Mouse (Mus musculus) liver, embryonic 13.5 days (tissue): ENCODE results near the gene Slc25a35. TPM values are rescaled to one million over a fixed set of nuclear protein-coding genes. Genes with fewer than 3 reads are reported as not detected.
A peak's percentile ranks its signal among the peaks of the same experiment; 100 is the strongest.

Experiments
- ATAC-seq: fragments of 200-750 bp; cut with Nextera tagmentation; 2 replicates; pipeline ENCODE4 v1.8.0; 2017; ENCODE audit warnings: low read depth, mild to moderate bottlenecking, moderate number of reproducible peaks, moderate library complexity
- DNase-seq: peaks from one replicate; pipeline ENCODE4 v3.0.0; 2022
- H3K27ac ChIP-seq: fragments of 300-500 bp; sonication (generic); 2 replicates; pipeline ENCODE4 v1.5.1; 2015; ENCODE audit warnings: moderate library complexity, mild to moderate bottlenecking, inconsistent platforms
- H3K27me3 ChIP-seq: fragments of 300-500 bp; sonication (generic); 2 replicates; pipeline ENCODE4 v1.6.1; 2015; ENCODE audit warnings: mild to moderate bottlenecking, inconsistent platforms
- H3K36me3 ChIP-seq: fragments of 300-500 bp; sonication (generic); 2 replicates; pipeline ENCODE4 v1.6.1; 2015; ENCODE audit warnings: mild to moderate bottlenecking, inconsistent platforms
- H3K4me1 ChIP-seq: fragments of 300-500 bp; sonication (generic); replicated peaks from 2 replicates; pipeline ENCODE4 v1.6.1; 2015; ENCODE audit warnings: inconsistent platforms
- H3K4me2 ChIP-seq: fragments of 300-500 bp; sonication (generic); 2 replicates; pipeline ENCODE4 v1.6.1; 2015; ENCODE audit warnings: inconsistent platforms, mild to moderate bottlenecking, moderate library complexity
- H3K4me3 ChIP-seq: fragments of 300-500 bp; sonication (generic); replicated peaks from 2 replicates; pipeline ENCODE4 v1.5.1; 2015; ENCODE audit warnings: mild to moderate bottlenecking, inconsistent platforms
- H3K9ac ChIP-seq: fragments of 300-500 bp; sonication (generic); 2 replicates; pipeline ENCODE4 v1.6.1; 2015; ENCODE audit warnings: mild to moderate bottlenecking, inconsistent platforms
- H3K9me3 ChIP-seq: fragments of 300-500 bp; sonication (generic); replicated peaks from 2 replicates; pipeline ENCODE4 v1.6.1; 2016; ENCODE audit warnings: inconsistent platforms
- WGBS: fragments of 180-500 bp; shearing (Covaris S2); methylation state at CpG from one replicate; pipeline ENCODE4 v1.1.7; 2015; ENCODE audit not compliant: insufficient replicate concordance; 5-methylcytosine and 5-hydroxymethylcytosine counted together
- polyA plus RNA-seq: library from polyadenylated mRNA; unstranded; fragments of >200 nt; fragmentation: Nextera tagmentation; extraction: Ambion mirVana; gene quantifications from 2 replicates; pipeline ENCODE4 v1.2.1, GENCODE M21; 2015

Slc25a35 gene
- polyA plus RNA-seq, 1 experiment from 2014 or later, result 0.47 TPM

GRCm38 (mm10) chr11:68945245-68945644 lies 22.7 kb upstream of the Slc25a35 start:
- no peak overlapping the region for H3K4me3 ChIP-seq
- peaks cover 11% of the 10 kb centered on the region; the same call in 1 of the 2 replicates for H3K27me3 ChIP-seq
- peaks cover 4% of the 10 kb centered on the region; the same call in 1 of the 2 replicates for H3K4me1 ChIP-seq
- H3K27ac ChIP-seq, result no peak overlapping the region
- WGBS, result 53% methylated on average over 2 of the region's 2 CpGs
- no peak overlapping the region for H3K9ac ChIP-seq
- H3K9me3 ChIP-seq, result no peaks in the 10 kb centered on the region
- H3K4me2 ChIP-seq, result no peak overlapping the region
- H3K36me3 ChIP-seq, result no peaks in the 10 kb centered on the region
- ATAC-seq, result no peak
- no peak for DNase-seq

GRCm38 (mm10) chr11:68946001-68946400 lies 21.9 kb upstream of the Slc25a35 start:
- no peak overlapping the region for H3K4me3 ChIP-seq
- no peaks in the 10 kb centered on the region for H3K4me1 ChIP-seq
- peaks cover 13% of the 10 kb centered on the region; the same call in 1 of the 2 replicates for H3K27me3 ChIP-seq
- no peaks in the 10 kb centered on the region for H3K36me3 ChIP-seq
- H3K9me3 ChIP-seq, result no peaks in the 10 kb centered on the region
- H3K4me2 ChIP-seq, result no peak overlapping the region
- no peak for DNase-seq
- 72% methylated on average over 4 of the region's 4 CpGs for WGBS
- no peak overlapping the region for H3K9ac ChIP-seq
- H3K27ac ChIP-seq, result no peak overlapping the region
- ATAC-seq, result no peak

GRCm38 (mm10) chr11:68946806-68947440 lies 21.0 kb upstream of the Slc25a35 start:
- no peak overlapping the region for H3K4me3 ChIP-seq
- no peak for ATAC-seq
- no peak overlapping the region for H3K9ac ChIP-seq
- 48% methylated on average over 16 of the region's 16 CpGs for whole genome bisulfite sequencing
- DNase-seq, result no peak
- H3K27me3 ChIP-seq, result peaks cover 22% of the 10 kb centered on the region
- H3K4me1 ChIP-seq, result no peaks in the 10 kb centered on the region
- no peaks in the 10 kb centered on the region for H3K9me3 ChIP-seq
- H3K4me2 ChIP-seq, result no peak overlapping the region
- no peak overlapping the region for H3K27ac ChIP-seq
- no peaks in the 10 kb centered on the region for H3K36me3 ChIP-seq

- no peak overlapping the region for H3K27ac ChIP-seq
- H3K9me3 ChIP-seq, result no peaks in the 10 kb centered on the region
- H3K4me3 ChIP-seq, result no peak overlapping the region
- 45% methylated on average over 12 of the region's 12 CpGs for WGBS
- H3K4me2 ChIP-seq, result no peak overlapping the region
- H3K27me3 ChIP-seq, result peaks cover 27% of the 10 kb centered on the region
- no peak overlapping the region for H3K9ac ChIP-seq
- no peaks in the 10 kb centered on the region for H3K4me1 ChIP-seq
- H3K36me3 ChIP-seq, result no peaks in the 10 kb centered on the region
- ATAC-seq (no peak), DNase-seq (no peak)
Observed at GRCm38 (mm10) chr11:68947542-68947993, 20.4 kb upstream of the Slc25a35 start.

- Histone ChIP-seq H3K27me3 (peaks cover 70% of the 10 kb centered on the region), H3K4me3 (peak overlapping the region; percentile 35), H3K9ac (no peak overlapping the region), H3K27ac (no peak overlapping the region), H3K4me1 (peaks cover 7% of the 10 kb centered on the region), H3K9me3 (no peaks in the 10 kb centered on the region), H3K36me3 (no peaks in the 10 kb centered on the region), H3K4me2 (peak overlapping the region; percentile 52)
- 24% methylated on average over 13 of the region's 13 CpGs for WGBS
- ATAC-seq, result no peak
- DNase-seq, result no peak
Observed at GRCm38 (mm10) chr11:68953903-68954302, 14.0 kb upstream of the Slc25a35 start.

GRCm38 (mm10) chr11:68954408-68954807 lies 13.5 kb upstream of the Slc25a35 start:
- Histone ChIP-seq H3K27ac (no peak overlapping the region), H3K9ac (0 out of 2 replicates have a peak overlapping the region, but pooled peaks have one; percentile 17), H3K9me3 (no peaks in the 10 kb centered on the region)

GRCm38 (mm10) chr11:68955473-68955872 lies 12.5 kb upstream of the Slc25a35 start:
- H3K4me3 ChIP-seq, result no peak overlapping the region
- DNase-seq, result no peak
- H3K27ac ChIP-seq, result no peak overlapping the region
- H3K27me3 ChIP-seq, result peaks cover 70% of the 10 kb centered on the region
- H3K36me3 ChIP-seq, result no peaks in the 10 kb centered on the region
- WGBS, result 52% methylated on average over 5 of the region's 5 CpGs
- no peak overlapping the region for H3K9ac ChIP-seq
- H3K4me1 ChIP-seq, result peaks cover 7% of the 10 kb centered on the region
- no peak for ATAC-seq
- H3K9me3 ChIP-seq, result no peaks in the 10 kb centered on the region
- H3K4me2 ChIP-seq, result peak overlapping the region; percentile 52

More at GRCm38 (mm10) chr11:68954408-68954807, 13.5 kb upstream of the Slc25a35 start:
- Histone ChIP-seq H3K4me2 (peak overlapping the region; percentile 52), H3K4me3 (peak overlapping the region; percentile 35), H3K27me3 (peaks cover 70% of the 10 kb centered on the region), H3K36me3 (no peaks in the 10 kb centered on the region), H3K4me1 (peaks cover 7% of the 10 kb centered on the region)
- 5% methylated on average over 17 of the region's 17 CpGs for WGBS
- DNase-seq (no peak), ATAC-seq (no peak)

- ATAC-seq (no peak), DNase-seq (no peak)
- Histone ChIP-seq H3K36me3 (no peaks in the 10 kb centered on the region), H3K9me3 (no peaks in the 10 kb centered on the region), H3K27me3 (peaks cover 67% of the 10 kb centered on the region), H3K4me3 (no peak overlapping the region), H3K27ac (no peak overlapping the region), H3K4me1 (peaks cover 7% of the 10 kb centered on the region), H3K4me2 (no peak overlapping the region), H3K9ac (no peak overlapping the region)
- WGBS, result 50% methylated on average over 3 of the region's 3 CpGs
Observed at GRCm38 (mm10) chr11:68956107-68956506, 11.8 kb upstream of the Slc25a35 start.

- DNase-seq (no peak), ATAC-seq (no peak)
- Histone ChIP-seq H3K4me3 (peak overlapping the region; percentile 7; the same call in 1 of the 2 replicates), H3K9me3 (no peaks in the 10 kb centered on the region), H3K4me2 (no peak overlapping the region), H3K4me1 (peaks cover 7% of the 10 kb centered on the region), H3K36me3 (no peaks in the 10 kb centered on the region), H3K9ac (no peak overlapping the region), H3K27ac (no peak overlapping the region), H3K27me3 (peaks cover 62% of the 10 kb centered on the region)
- 25% methylated on average over 13 of the region's 13 CpGs for WGBS
Observed at GRCm38 (mm10) chr11:68956697-68957096, 11.2 kb upstream of the Slc25a35 start.

- no peaks in the 10 kb centered on the region for H3K36me3 ChIP-seq
- peaks cover 57% of the 10 kb centered on the region for H3K27me3 ChIP-seq
- H3K9ac ChIP-seq, result no peak within 1 kb of the TSS
- H3K27ac ChIP-seq, result no peak within 1 kb of the TSS
- peak within 1 kb of the TSS; percentile 7; the same call in 1 of the 2 replicates for H3K4me3 ChIP-seq
- H3K4me2 ChIP-seq, result no peak within 1 kb of the TSS
- WGBS, result 29% methylated on average over 8 of the region's 8 CpGs
- peaks cover 11% of the 10 kb centered on the region for H3K4me1 ChIP-seq
- H3K9me3 ChIP-seq, result no peaks in the 10 kb centered on the region
- ATAC-seq (no peak), DNase-seq (no peak)
Observed at GRCm38 (mm10) chr11:68957308-68957707, 10.6 kb upstream of the Slc25a35 start, which contains the start of gene Arhgef15. TSS of gene Arhgef15 (minus strand) at chr11:68957480.

GRCm38 (mm10) chr11:68957971-68958370 lies 10.0 kb upstream of the Slc25a35 start:
- 63% methylated on average over 1 of the region's 1 CpGs for WGBS

GRCm38 (mm10) chr11:68961596-68961995 lies 6.3 kb upstream of the Slc25a35 start:
- 68% methylated on average over 3 of the region's 3 CpGs for WGBS
- DNase-seq (no peak), ATAC-seq (no peak)
- Histone ChIP-seq H3K4me1 (peaks cover 13% of the 10 kb centered on the region; the same call in 1 of the 2 replicates), H3K4me3 (no peak overlapping the region), H3K36me3 (no peaks in the 10 kb centered on the region), H3K9me3 (no peaks in the 10 kb centered on the region), H3K27me3 (peaks cover 16% of the 10 kb centered on the region), H3K9ac (no peak overlapping the region), H3K4me2 (no peak overlapping the region), H3K27ac (no peak overlapping the region)

More at GRCm38 (mm10) chr11:68957971-68958370, 10.0 kb upstream of the Slc25a35 start:
- no peaks in the 10 kb centered on the region for H3K36me3 ChIP-seq
- DNase-seq, result no peak
- no peak overlapping the region for H3K4me3 ChIP-seq
- ATAC-seq, result no peak
- no peaks in the 10 kb centered on the region for H3K9me3 ChIP-seq
- peaks cover 52% of the 10 kb centered on the region for H3K27me3 ChIP-seq
- H3K27ac ChIP-seq, result no peak overlapping the region
- H3K4me1 ChIP-seq, result peaks cover 17% of the 10 kb centered on the region
- H3K4me2 ChIP-seq, result no peak overlapping the region
- no peak overlapping the region for H3K9ac ChIP-seq
